Mouse (Mus musculus) thymus, adult 2 months (tissue): ENCODE measurements around the gene Gramd2. TPM values are rescaled to one million over a fixed set of nuclear protein-coding genes. Genes with fewer than 3 reads are reported as not detected.
"Not testable (repeated sequence)": the region's sequence is repeated elsewhere in the genome, so short reads cannot be mapped to it uniquely, and the experiment has no call there.

Experiments
- DNase-seq: peaks from one replicate; pipeline ENCODE4 v3.0.0; 2021
- H3K27ac ChIP-seq: fragments of 200-500 bp; 2 replicates; pipeline ENCODE4 v1.5.1; 2012; ENCODE audit warnings: low read length, control low read depth; ENCODE audit not compliant: control insufficient read depth, insufficient read depth
- H3K27me3 ChIP-seq: fragments of 200-500 bp; 2 replicates; pipeline ENCODE4 v1.6.1; 2012; ENCODE audit warnings: mild to moderate bottlenecking, low read length, moderate library complexity, mixed read lengths; ENCODE audit not compliant: control insufficient read depth, insufficient read depth
- H3K36me3 ChIP-seq: fragments of 200-500 bp; 2 replicates; pipeline ENCODE4 v1.6.1; 2012; ENCODE audit warnings: mild to moderate bottlenecking, low read length, moderate library complexity; ENCODE audit not compliant: control insufficient read depth, insufficient read depth
- H3K4me1 ChIP-seq: fragments of 200-500 bp; replicated peaks from 2 replicates; pipeline ENCODE4 v1.6.1; 2012; ENCODE audit warnings: low read length; ENCODE audit not compliant: control insufficient read depth, insufficient read depth
- H3K4me3 ChIP-seq: fragments of 200-500 bp; 2 replicates; pipeline ENCODE4 v1.5.1; 2012; ENCODE audit warnings: mild to moderate bottlenecking, low read length, control low read depth, moderate library complexity; ENCODE audit not compliant: control insufficient read depth, insufficient read depth
- CTCF ChIP-seq: fragments of 200-500 bp; IDR thresholded peaks from 2 replicates; pipeline ENCODE4 v1.5.1; 2012; ENCODE audit warnings: mild to moderate bottlenecking, control low read depth, low read length, moderate library complexity, borderline replicate concordance; ENCODE audit not compliant: control insufficient read depth, poor library complexity, insufficient read depth; ENCODE audit errors: extremely low read depth
- POLR2A ChIP-seq: fragments of 200-500 bp; IDR thresholded peaks from 2 replicates; pipeline ENCODE4 v1.6.1; 2012; ENCODE audit warnings: mild to moderate bottlenecking, low read length, control low read depth, moderate library complexity; ENCODE audit not compliant: control insufficient read depth, poor library complexity, insufficient read depth; ENCODE audit errors: extremely low read depth
- WGBS: fragments of 180-500 bp; shearing (Covaris S2); methylation state at CpG from one replicate; pipeline ENCODE4 v1.1.7; 2018; 5-methylcytosine and 5-hydroxymethylcytosine counted together
- polyA plus RNA-seq: library from polyadenylated mRNA; depleted of rRNA; stranded (reverse); fragments of >200 nt; gene quantifications from 2 replicates; pipeline ENCODE4 v1.2.3, GENCODE M21; 2012

Gramd2 gene
- polyA plus RNA-seq, 1 experiment = 1.00 TPM

GRCm38 (mm10) chr9:59749581-59750265 lies 69.8 kb downstream of the Gramd2 start:
- Histone ChIP-seq H3K4me1 (peaks cover 6% of the 10 kb centered on the region), H3K36me3 (no peaks in the 10 kb centered on the region), H3K4me3 (peak overlapping the region; percentile 47; the same call in 1 of the 2 replicates), H3K27me3 (no peaks in the 10 kb centered on the region), H3K27ac (no peak overlapping the region)
- 36% methylated on average over 12 of the region's 12 CpGs for WGBS
- DNase-seq = no peak
- no peak for TF ChIP-seq POLR2A
- no peak for TF ChIP-seq CTCF

GRCm38 (mm10) chr9:59750267-59751065 lies 70.5 kb downstream of the Gramd2 start, which contains the start of the genes Senp8 and Myo9a:
Gene Senp8 (minus strand): TSS chr9:59750710.
Gene Myo9a (plus strand): TSS chr9:59750896.
- under 1% methylated on average over 59 of the region's 59 CpGs for WGBS
- H3K27me3 ChIP-seq = no peaks in the 10 kb centered on the region
- peak; percentile 99 for DNase-seq
- peak within 1 kb of the TSS; percentile 77 for H3K4me3 ChIP-seq
- TF ChIP-seq POLR2A (peak; percentile 36; the same call in 1 of the 2 replicates), CTCF (no peak)
- peaks cover 6% of the 10 kb centered on the region for H3K4me1 ChIP-seq
- H3K27ac ChIP-seq = peak within 1 kb of the TSS; percentile 24; the same call in 1 of the 2 replicates
- H3K36me3 ChIP-seq = no peaks in the 10 kb centered on the region

GRCm38 (mm10) chr9:59751066-59751581 lies 71.2 kb downstream of the Gramd2 start:
- Histone ChIP-seq H3K27ac (no peak overlapping the region), H3K36me3 (no peaks in the 10 kb centered on the region), H3K4me3 (peak overlapping the region; percentile 77), H3K4me1 (peaks cover 6% of the 10 kb centered on the region), H3K27me3 (no peaks in the 10 kb centered on the region)
- TF ChIP-seq CTCF (no peak), POLR2A (no peak)
- peak; percentile 79 for DNase-seq
- WGBS = 2% methylated on average over 41 of the region's 49 CpGs

GRCm38 (mm10) chr9:59751966-59752365 lies 72.0 kb downstream of the Gramd2 start:
- H3K36me3 ChIP-seq = no peaks in the 10 kb centered on the region
- H3K27ac ChIP-seq = no peak overlapping the region
- H3K27me3 ChIP-seq = no peaks in the 10 kb centered on the region
- 4% methylated on average over 2 of the region's 2 CpGs for WGBS
- TF ChIP-seq POLR2A (no peak), CTCF (no peak)
- H3K4me1 ChIP-seq = peaks cover 6% of the 10 kb centered on the region
- 0 out of 2 replicates have a peak overlapping the region, but pooled peaks have one; percentile 77 for H3K4me3 ChIP-seq
- DNase-seq = no peak

GRCm38 (mm10) chr9:59755199-59755598 lies 75.3 kb downstream of the Gramd2 start:
- TF ChIP-seq POLR2A = no peak
- TF ChIP-seq CTCF = no peak
- Histone ChIP-seq H3K27me3 (no peaks in the 10 kb centered on the region), H3K36me3 (no peaks in the 10 kb centered on the region), H3K27ac (no peak overlapping the region), H3K4me1 (peaks cover 3% of the 10 kb centered on the region; the same call in 1 of the 2 replicates), H3K4me3 (no peak overlapping the region)
- DNase-seq = no peak
- 44% methylated on average over 2 of the region's 2 CpGs for WGBS

- not testable (repeated sequence) for H3K27ac ChIP-seq, H3K27me3 ChIP-seq, H3K36me3 ChIP-seq, H3K4me3 ChIP-seq, H3K4me1 ChIP-seq, DNase-seq
- WGBS = 96% methylated on average over 3 of the region's 3 CpGs
Measured at GRCm38 (mm10) chr9:59757016-59757415, 77.1 kb downstream of the Gramd2 start.
